Mouse (Mus musculus) erythroblast, embryonic 14.5 days (primary cell): ENCODE data around the gene Trmt1.

Source experiments
- GATA1 ChIP-seq: IDR thresholded peaks from 2 replicates; pipeline ENCODE4 v1.6.1; 2012; ENCODE audit warnings: low read length, inconsistent platforms, mixed read lengths
- TAL1 ChIP-seq: IDR thresholded peaks from 3 replicates; pipeline ENCODE4 v1.6.1; 2012; ENCODE audit warnings: low read length, inconsistent platforms, mixed read lengths

DNA sequence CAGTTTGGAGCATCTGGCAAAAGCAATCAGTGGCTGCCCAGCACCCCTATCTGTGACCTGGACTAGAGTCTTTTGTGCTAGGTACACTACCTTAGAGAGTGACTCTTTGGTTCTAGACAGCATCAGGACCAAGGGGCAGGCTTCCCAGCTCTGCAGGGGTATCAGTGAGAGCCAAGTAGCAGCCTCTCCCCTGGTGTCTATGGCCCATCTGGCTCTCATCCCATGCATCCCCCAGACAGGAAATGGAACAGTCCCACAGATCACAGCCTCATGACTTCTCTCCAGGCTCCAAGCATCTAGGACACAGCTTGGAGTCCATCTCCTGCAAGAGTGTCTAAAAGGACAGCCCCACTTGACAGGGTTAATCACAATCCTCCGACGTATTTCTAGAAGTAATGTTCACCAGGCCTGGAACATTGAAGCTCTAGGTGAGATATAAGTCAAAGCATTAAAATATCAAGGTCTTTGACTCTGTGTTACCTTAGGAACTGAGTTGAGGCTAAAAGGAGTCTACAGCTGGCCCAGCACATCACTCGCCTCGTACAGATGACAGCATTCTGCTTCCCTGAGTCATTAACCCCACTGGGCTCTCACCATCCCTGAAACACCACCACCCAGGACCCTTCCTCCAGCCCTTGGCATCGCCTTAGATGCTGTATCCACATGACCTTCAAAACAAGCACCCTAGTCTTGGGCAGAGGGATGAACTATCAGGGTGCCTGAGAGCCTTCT lies 33.0 kb downstream of the Trmt1 start:
- TF ChIP-seq GATA1, result no peak
- TF ChIP-seq TAL1, result no peak
